Mouse (Mus musculus): ENCODE measurements around the gene Atxn1.

The Atxn1 gene
- long read RNA-seq, experiment 1, partial matches to known transcripts, result 1 of 17 reads
- long read RNA-seq, experiment 1, other reads (novel, unspliced or antisense), result 16 of 17 reads
- long read RNA-seq, experiment 2, partial matches to known transcripts, result 1 of 15 reads
- long read RNA-seq, experiment 2, other reads (novel, unspliced or antisense), result 13 of 15 reads

- intact Hi-C loops (cut with DNase I), result loop anchor here (10.0 kb wide), 3 partner anchors 210 to 330 kb away; no protein-coding TSS in a partner anchor
Measured at GRCm38 (mm10) chr13:45964853-45965593, at the start of gene Atxn1. Atxn1 (minus strand) TSS chr13:45965008.

- intact Hi-C loops (cut with DNase I), result no loop called here
Measured at GRCm38 (mm10) chr13:46011232-46011631, 46.4 kb upstream of the Atxn1 start.

DNA sequence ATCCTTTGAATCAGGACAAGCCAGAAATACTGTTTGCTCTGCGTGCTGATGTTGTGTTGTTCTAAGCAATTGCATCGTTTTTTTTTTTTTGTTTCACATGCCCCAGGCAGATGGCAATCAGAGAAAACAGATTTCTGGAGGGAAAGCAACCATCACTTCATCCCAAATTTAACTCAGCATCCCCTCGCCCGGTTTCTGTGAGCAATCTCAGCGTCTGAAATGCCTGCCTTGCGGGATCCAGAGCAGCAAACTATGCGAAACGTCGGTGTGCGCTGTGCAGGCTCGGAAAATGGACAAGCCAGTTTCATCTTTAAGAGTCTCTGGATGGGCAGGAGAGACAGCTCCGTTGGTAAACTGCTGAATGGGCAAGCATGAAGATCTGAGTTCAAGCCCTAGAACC, 45.3 kb upstream of the Atxn1 start:
- intact Hi-C loops (cut with DNase I), result no loop called here

- intact Hi-C loops (cut with DNase I), result no loop called here
Measured at GRCm38 (mm10) chr13:46008831-46009666, 44.2 kb upstream of the Atxn1 start.

DNA sequence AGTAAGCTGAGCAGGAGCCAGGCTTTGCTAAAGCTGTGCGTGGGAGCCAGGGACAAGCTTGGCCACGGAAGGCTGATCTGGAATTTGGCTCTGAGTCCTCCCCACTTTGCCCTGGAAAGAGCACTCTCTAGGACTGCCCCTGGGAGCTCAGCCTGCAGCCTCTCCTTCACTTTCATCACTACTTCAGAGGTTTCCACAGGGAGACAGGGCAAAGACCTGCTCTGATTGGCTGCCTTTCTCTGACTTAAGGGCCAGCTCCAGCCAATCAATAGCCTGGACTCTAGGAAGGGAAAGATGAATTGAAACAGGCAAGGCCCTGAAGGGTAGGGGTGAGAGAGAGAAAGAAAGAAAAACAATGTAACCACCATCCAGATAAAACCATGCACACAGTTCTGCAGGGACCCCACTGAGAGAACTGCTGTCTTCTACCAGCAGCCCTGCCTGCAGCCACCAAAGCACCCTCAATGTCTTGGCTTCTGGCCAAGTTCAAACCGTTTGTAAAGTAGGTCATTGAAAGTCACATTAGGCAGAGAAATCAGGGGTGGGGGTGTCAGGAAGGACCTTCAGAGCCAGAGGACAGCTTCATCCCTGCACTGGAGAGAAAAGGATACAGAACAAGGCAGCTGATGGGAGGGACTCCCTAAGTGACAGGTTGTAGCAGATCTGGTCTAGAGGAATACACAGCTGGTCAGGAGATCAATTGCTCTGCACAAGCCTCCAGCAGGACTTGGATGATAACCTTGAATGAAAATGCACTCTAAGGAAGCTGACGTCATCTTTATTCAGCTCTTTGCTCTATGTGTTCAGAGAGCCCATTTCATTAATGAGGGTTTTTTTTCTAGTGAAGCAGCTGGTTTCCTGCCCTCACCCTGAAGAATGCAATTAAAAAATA, 41.6 kb upstream of the Atxn1 start:
- intact Hi-C loops (cut with DNase I), result no loop called here

DNA sequence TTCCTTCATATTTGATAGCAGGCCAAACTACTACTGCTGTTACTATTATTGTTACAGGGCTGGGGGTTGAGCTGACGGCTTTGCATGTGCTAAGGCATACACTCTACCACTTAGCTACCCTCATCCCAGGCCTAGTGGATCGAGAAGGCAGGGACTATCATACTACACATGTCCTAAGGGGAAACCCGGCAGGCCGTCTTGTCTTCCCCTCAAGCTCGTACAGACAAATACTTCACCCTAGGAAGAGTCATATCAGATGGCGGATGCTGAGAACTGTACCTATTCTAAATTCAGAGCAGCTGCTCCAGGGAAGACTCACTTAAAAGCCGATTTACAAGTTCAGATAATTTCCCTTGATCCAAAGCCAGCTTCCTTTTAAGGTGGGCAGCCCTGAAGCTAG, 40.8 kb upstream of the Atxn1 start:
- intact Hi-C loops (cut with DNase I), result no loop called here

GRCm38 (mm10) chr13:46001356-46001755, 36.5 kb upstream of the Atxn1 start:
- intact Hi-C loops (cut with DNase I), result no loop called here

DNA sequence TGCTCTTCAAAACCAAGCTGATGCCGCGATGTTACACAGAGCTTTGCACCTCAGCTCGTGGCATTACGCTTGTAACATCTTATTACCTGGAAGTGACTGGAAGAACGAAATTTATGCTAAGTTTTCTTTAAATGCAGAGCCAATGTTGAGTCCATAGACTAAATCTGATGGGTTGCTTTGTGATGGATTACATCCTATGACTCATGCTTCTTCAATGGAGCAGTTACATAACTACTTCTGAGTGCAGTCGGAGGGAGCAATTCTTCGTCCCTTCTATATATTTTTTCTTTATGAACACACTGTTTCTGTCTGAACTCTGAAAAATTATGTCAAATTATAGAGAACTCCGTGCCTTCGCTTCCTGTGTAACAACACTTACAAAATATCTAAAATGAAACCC, 28.1 kb upstream of the Atxn1 start:
- intact Hi-C loops (cut with DNase I), result no loop called here

- intact Hi-C loops (cut with DNase I), result no loop called here
Measured at GRCm38 (mm10) chr13:45990486-45990885, 25.7 kb upstream of the Atxn1 start.

- intact Hi-C loops (cut with DNase I), result loop anchor here (5.0 to 10.0 kb wide), 2 partner anchors 183 to 404 kb away; no protein-coding TSS in a partner anchor
Measured at GRCm38 (mm10) chr13:45979246-45979645, 14.4 kb upstream of the Atxn1 start.

- intact Hi-C loops (cut with DNase I), result loop anchor here (5.0 to 10.0 kb wide), 2 partner anchors 185 to 402 kb away; no protein-coding TSS in a partner anchor
Measured at GRCm38 (mm10) chr13:45976894-45977293, 12.1 kb upstream of the Atxn1 start.

GRCm38 (mm10) chr13:45974651-45975050, 9.8 kb upstream of the Atxn1 start:
- intact Hi-C loops (cut with DNase I), result loop anchor here (5.0 to 10.0 kb wide), 2 partner anchors 188 to 400 kb away; no protein-coding TSS in a partner anchor

GRCm38 (mm10) chr13:45973972-45974490, 9.2 kb upstream of the Atxn1 start:
- intact Hi-C loops (cut with DNase I), result loop anchor here (10.0 kb wide), 1 partner anchor 399 kb away; no protein-coding TSS in a partner anchor

DNA sequence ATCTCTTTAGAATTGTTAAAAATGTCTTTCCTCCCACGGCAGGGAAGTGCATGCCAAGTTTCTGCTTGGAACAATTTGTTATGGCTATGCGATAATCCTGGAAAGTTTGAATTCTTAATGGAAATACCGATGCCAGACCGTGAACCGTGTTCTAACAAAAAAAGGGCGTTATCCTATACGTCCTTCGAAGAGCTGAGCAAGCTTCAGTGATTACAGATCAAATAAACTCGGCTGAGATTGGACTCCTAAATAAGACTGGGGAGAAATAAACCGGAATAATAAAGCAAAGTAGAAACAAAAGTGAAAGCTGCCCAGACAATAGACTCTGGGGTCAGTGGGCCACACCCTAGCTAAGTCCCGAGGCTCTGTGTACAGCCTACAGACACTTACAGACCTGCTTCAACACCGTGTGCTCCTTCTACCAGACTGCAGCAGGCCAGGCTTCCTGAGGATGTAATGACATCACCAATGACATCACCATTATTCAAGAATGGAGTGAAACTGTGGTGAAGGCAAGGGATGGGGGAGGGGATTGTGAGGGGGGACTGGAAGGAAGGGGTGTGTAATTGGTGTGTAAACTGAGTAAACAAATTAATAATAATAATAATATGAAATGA, 6.2 kb upstream of the Atxn1 start:
- intact Hi-C loops (cut with DNase I), result loop anchor here (10.0 kb wide), 1 partner anchor 396 kb away; no protein-coding TSS in a partner anchor

DNA sequence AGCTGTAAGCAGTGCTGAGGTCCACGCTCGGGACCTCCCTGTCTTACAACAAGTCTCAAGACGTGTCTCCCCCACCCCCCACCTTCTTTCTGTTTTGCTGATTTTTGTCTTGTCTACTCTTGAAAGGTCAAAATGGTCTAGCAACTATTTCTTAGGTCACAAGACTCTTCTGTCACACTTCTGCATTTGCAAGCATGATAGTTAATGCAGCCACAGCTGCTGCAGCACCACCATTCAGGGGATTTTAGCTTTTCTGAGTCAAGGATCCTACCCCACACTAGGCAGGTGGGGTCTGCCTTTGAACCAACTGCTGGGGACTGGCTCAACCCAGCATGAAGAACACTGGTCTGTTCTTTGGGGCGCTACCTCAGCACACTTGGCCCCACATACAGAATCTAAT, 3.4 kb upstream of the Atxn1 start:
- intact Hi-C loops (cut with DNase I), result loop anchor here (10.0 kb wide), 3 partner anchors 213 to 333 kb away; no protein-coding TSS in a partner anchor

DNA sequence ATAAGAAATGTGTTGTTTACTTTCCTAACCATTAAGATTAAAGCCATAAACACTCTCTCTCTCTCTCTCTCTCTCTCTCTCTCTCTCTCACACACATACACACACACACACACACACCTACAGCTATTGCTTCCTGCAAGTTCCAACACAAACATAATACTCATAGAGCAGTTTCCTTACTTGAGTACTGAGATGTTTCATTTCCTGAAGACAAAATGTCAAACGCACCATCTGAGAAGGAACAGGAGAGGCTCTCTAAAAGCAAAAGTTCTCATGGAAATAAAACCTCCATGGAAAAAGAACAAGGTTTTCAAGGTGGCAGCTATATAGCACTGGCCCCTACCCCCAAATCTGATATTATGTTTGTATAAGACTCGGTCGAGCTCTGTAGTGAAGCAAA, 2.6 kb upstream of the Atxn1 start:
- intact Hi-C loops (cut with DNase I), result loop anchor here (10.0 kb wide), 3 partner anchors 213 to 333 kb away; no protein-coding TSS in a partner anchor

DNA sequence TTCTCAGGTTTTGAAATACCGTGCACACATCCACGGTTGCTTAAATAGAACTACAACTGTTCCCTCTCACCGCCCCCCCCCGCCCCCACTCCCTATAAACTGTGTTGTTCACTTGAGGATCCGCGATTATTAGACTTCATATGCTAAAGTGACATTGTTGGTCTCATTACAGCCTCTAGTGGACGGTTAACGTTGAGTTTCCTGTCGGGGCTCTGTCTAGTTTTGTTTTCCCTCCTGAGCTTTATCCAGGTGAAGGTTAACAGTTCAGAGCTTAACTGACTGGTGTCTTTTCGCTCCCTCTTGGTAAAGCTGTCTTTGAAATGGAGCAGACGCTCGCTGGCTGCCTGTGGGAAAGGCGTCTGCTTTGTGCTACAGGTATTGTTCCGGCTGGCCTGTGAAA, 1.8 kb upstream of the Atxn1 start:
- intact Hi-C loops (cut with DNase I), result loop anchor here (10.0 kb wide), 3 partner anchors 212 to 332 kb away; no protein-coding TSS in a partner anchor

GRCm38 (mm10) chr13:45965594-45966432, 1.0 kb upstream of the Atxn1 start:
- intact Hi-C loops (cut with DNase I), result loop anchor here (10.0 kb wide), 3 partner anchors 211 to 331 kb away; no protein-coding TSS in a partner anchor

Measured in adrenal gland (tissue).